Mouse (Mus musculus) adrenal gland, adult 2 months (tissue): ENCODE measurements around the gene Wdcp. TPM values are rescaled to one million over a fixed set of nuclear protein-coding genes. Genes with fewer than 3 reads are reported as not detected.
"Not testable (repeated sequence)": the region's sequence is repeated elsewhere in the genome, so short reads cannot be mapped to it uniquely, and the experiment has no call there.

Source experiments
- DNase-seq: peaks from one replicate; pipeline ENCODE4 v3.0.0; 2021
- long read RNA-seq: library from polyadenylated mRNA; stranded (forward); transcript quantifications from one replicate; pipeline ENCODE4 v2.0.0, GENCODE M21; 2021
- polyA plus RNA-seq: library from polyadenylated mRNA; depleted of rRNA; stranded (reverse); fragments of >200 nt; gene quantifications from 2 replicates; pipeline ENCODE4 v1.2.3, GENCODE M21; 2012; rRNA removed
- total RNA-seq, 2 experiments: library from RNA; stranded (reverse); gene quantifications; 2 replicates each; pipeline ENCODE4 v1.2.3; 2021

Gene Wdcp
- 1 to 10 TPM; 7.1 to 7.7 TPM for total RNA-seq
- 3.5 and 3.8 TPM in 2 replicates for polyA plus RNA-seq
- long read RNA-seq, full-length matches to known transcripts: 1 of 2 reads
- long read RNA-seq, partial matches to known transcripts: 0 of 2 reads
- long read RNA-seq, other reads (novel, unspliced or antisense): 1 of 2 reads

GRCm38 (mm10) chr12:4842890-4843597, at the start of gene Wdcp:
Gene Wdcp, plus strand, starts transcription at chr12:4843303.
- peak; percentile 92 for DNase-seq

GRCm38 (mm10) chr12:4793718-4794117, 49.4 kb upstream of the Wdcp start:
- no peak for DNase-seq

- not testable (repeated sequence) for DNase-seq
These were observed 45.6 kb upstream of the Wdcp start for GRCm38 (mm10) chr12:4797471-4797870.

- DNase-seq: no peak
These were observed 32.1 kb upstream of the Wdcp start for GRCm38 (mm10) chr12:4811036-4811435.

- no peak for DNase-seq
These were observed 31.4 kb upstream of the Wdcp start for GRCm38 (mm10) chr12:4811705-4812104.

GRCm38 (mm10) chr12:4813636-4814035, 29.5 kb upstream of the Wdcp start:
- no peak for DNase-seq

GRCm38 (mm10) chr12:4816680-4817360, 26.3 kb upstream of the Wdcp start:
- no peak for DNase-seq

- peak; percentile 98 for DNase-seq
These were observed 25.6 kb upstream of the Wdcp start, which contains the start of gene Sf3b6 for GRCm38 (mm10) chr12:4817361-4818101. Gene Sf3b6, plus strand, starts transcription at chr12:4817544.

GRCm38 (mm10) chr12:4827256-4827655, 15.8 kb upstream of the Wdcp start:
- DNase-seq: no peak

- DNase-seq: peak; percentile 37
These were observed 6.1 kb upstream of the Wdcp start for GRCm38 (mm10) chr12:4836959-4837358.

GRCm38 (mm10) chr12:4840010-4840409, 3.1 kb upstream of the Wdcp start:
- DNase-seq: no peak

- DNase-seq: peak; percentile 20
These were observed 2.4 kb upstream of the Wdcp start for GRCm38 (mm10) chr12:4840741-4841140.

GRCm38 (mm10) chr12:4841392-4841887, 1.7 kb upstream of the Wdcp start, which contains the start of gene Fkbp1b:
Gene Fkbp1b, minus strand, starts transcription at chr12:4841591.
- peak; percentile 70 for DNase-seq

GRCm38 (mm10) chr12:4842456-4842855, 647 bp upstream of the Wdcp start:
- no peak for DNase-seq

GRCm38 (mm10) chr12:4843741-4844140, 638 bp downstream of the Wdcp start:
- DNase-seq: peak; percentile 65

GRCm38 (mm10) chr12:4856160-4856559, 13.1 kb downstream of the Wdcp start:
- no peak for DNase-seq

GRCm38 (mm10) chr12:4856834-4857233, 13.7 kb downstream of the Wdcp start:
- no peak for DNase-seq

GRCm38 (mm10) chr12:4859241-4859914, 16.3 kb downstream of the Wdcp start:
- no peak for DNase-seq

- no peak for DNase-seq
These were observed 19.6 kb downstream of the Wdcp start for GRCm38 (mm10) chr12:4862672-4863071.

GRCm38 (mm10) chr12:4863654-4864337, 20.7 kb downstream of the Wdcp start:
- DNase-seq: no peak

GRCm38 (mm10) chr12:4864338-4864690, 21.2 kb downstream of the Wdcp start:
- DNase-seq: no peak
